Mouse (Mus musculus): Measurements from ENCODE around the gene Tceal3. TPM values are rescaled to one million over a fixed set of nuclear protein-coding genes. Genes with fewer than 3 reads are reported as not detected.
"Not testable (repeated sequence)": the region's sequence is repeated elsewhere in the genome, so short reads cannot be mapped to it uniquely, and the experiment has no call there.

Gene Tceal3
- not detected in 2 replicates for polyA plus RNA-seq (2012; ENCODE audit: insufficient read depth, insufficient read length, missing spikeins)

DNA sequence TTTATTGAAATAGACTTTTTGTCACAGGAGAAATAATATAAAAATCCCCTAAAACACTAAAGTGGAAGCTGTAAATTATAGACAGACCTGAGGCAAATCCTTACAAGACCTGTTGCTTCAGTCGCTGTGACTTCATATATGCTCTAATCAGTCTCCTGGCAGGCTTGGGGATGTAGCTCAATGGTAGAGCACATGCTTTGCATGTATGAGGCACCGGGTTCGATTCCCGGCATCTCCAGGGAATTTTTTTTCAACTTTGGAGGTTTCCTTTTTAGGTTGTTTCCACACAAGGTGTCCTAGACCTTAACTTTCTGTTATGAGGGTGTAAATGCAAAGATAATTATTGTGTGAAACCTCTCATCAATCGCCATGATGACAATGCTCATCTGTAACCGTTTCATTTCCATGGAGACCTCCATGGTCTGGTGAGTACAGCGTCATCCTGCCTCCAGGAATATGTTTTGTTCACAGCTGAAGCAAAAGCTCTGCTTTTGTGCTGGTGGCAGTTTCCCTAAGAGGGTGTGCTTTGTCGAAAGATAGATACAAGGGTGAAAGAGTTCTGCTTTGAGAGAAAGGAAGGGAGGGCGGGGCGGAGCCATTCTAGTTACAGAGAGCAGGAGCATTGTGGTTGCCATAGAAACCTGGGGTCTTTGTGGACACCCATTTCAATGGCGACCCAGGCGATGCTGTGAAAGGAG lies at the start of gene Tceal3:
TSS of gene Tceal3 (plus strand) at position 644 of the 698 bp plus-strand sequence.
- H3K4me1 ChIP-seq (ENCODE audit: control insufficient read depth, insufficient read depth, insufficient read length, low read length) = no peaks in the 10 kb centered on the region
- H3K27ac ChIP-seq (replicated peaks; ENCODE audit: low read depth, low read length) = no peak within 1 kb of the TSS
- H3K4me3 ChIP-seq (ENCODE audit: insufficient read depth, low read depth, low read length) = no peak within 1 kb of the TSS

GRCm38 (mm10) chrX:136543956-136544355 lies 46.7 kb upstream of the Tceal3 start, which contains the start of gene Kir3dl2:
Gene Kir3dl2, minus strand, starts transcription at chrX:136544056.
- H3K27ac ChIP-seq (replicated peaks; ENCODE audit: low read depth, low read length); H3K4me1 ChIP-seq (ENCODE audit: control insufficient read depth, insufficient read depth, insufficient read length, low read length); H3K4me3 ChIP-seq (ENCODE audit: insufficient read depth, low read depth, low read length): not testable (repeated sequence)

DNA sequence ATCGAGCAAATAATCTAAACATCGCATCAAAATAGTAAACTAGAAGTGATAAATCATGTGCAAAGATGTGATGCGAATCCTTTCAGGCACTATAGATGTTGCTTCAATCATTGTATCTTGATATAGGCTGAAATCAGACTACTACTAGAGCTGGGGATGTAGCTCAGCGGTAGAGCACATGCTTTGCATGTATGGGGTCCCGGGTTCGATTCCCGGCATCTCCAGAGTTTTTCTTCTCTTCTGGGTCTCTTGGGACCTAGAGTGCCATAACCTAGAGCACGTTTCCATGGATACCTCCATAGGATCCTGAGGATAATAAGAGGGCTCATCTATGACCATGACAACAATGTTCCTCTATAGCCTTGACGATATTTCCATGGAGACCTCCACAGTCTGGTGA lies 21.5 kb upstream of the Tceal3 start:
- H3K4me1 ChIP-seq (ENCODE audit: control insufficient read depth, insufficient read depth, insufficient read length, low read length); H3K4me3 ChIP-seq (ENCODE audit: insufficient read depth, low read depth, low read length); H3K27ac ChIP-seq (replicated peaks; ENCODE audit: low read depth, low read length): not testable (repeated sequence)

DNA sequence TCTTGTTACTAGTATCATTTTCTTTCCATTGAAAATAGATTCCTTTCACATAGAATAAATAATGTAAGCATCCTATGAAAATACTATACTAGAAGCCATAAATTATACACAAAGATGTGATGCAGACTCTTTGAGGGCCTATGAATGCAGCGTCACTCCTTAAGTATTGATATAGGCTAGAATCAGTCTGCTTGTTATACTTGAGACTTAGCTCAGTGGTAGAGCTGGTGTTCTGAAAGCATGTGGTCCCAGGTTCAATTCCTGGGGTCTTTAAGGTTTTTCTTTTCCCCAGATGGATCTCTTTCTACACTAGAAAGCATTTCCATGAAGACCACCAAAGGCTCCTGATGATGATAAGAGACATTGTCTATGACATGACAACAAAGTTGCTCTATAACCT lies 6.0 kb upstream of the Tceal3 start:
- H3K4me1 ChIP-seq (ENCODE audit: control insufficient read depth, insufficient read depth, insufficient read length, low read length) = no peaks in the 10 kb centered on the region
- H3K27ac ChIP-seq (replicated peaks; ENCODE audit: low read depth, low read length) = no peak overlapping the region
- no peak overlapping the region for H3K4me3 ChIP-seq (ENCODE audit: insufficient read depth, low read depth, low read length)

DNA sequence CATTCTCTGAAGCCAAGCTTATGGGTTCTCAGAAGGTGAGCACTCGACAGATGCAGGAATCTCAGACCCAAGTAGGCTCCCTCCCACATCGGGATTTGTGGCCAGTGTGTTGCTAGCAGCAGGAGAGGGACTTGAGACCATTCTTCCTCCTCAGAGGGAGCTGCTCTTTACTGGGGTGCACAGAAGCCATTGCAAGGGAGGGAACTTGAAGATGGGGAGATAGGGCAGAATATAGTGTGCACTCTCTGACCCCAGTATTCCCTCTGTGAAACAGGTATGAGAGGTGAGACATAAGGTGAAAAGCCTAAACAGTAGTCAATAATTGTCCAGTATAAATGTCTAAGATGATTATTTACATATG lies 235 bp downstream of the Tceal3 start:
- H3K27ac ChIP-seq (replicated peaks; ENCODE audit: low read depth, low read length) = no peak overlapping the region
- H3K4me3 ChIP-seq (ENCODE audit: insufficient read depth, low read depth, low read length) = no peak overlapping the region
- H3K4me1 ChIP-seq (ENCODE audit: control insufficient read depth, insufficient read depth, insufficient read length, low read length) = no peaks in the 10 kb centered on the region

DNA sequence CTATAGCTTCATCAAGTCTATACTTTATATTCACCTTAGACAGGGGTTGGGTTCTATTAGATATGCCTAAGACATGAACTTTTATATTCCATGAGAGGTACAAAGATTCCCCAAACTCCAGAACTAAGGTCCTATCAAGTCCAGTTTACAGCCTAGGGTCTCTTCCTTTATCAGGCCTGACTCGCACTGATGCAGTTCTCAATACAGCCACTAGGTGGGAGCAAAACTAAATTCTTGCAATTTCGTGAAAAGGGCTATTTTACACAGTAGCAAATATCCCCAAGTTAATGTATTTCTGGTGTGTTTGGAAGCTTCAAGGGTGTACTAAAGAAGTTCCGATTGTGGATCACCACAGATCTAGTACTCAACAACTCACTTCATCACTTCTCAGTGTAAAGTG lies 8.8 kb downstream of the Tceal3 start:
- H3K27ac ChIP-seq (replicated peaks; ENCODE audit: low read depth, low read length) = no peak overlapping the region
- no peaks in the 10 kb centered on the region for H3K4me1 ChIP-seq (ENCODE audit: control insufficient read depth, insufficient read depth, insufficient read length, low read length)
- H3K4me3 ChIP-seq (ENCODE audit: insufficient read depth, low read depth, low read length) = no peak overlapping the region

DNA sequence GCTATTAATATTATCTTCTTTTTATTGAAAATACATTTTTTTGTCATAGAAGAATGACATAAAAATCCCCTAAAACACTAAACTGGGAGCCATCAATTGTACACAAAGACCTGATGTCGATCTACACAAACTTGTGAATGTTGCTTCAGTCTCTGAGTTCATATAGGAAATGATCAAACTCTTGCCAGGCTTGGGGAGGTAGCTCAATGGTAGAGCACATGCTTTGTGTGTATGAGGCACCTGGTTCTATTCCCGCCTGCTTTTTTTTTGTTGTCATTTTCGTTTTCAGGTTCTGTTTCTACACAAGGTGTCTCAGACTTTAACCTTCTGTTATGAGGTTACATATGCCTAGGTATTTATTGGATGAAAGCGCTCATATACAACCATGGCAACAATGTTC lies 16.3 kb downstream of the Tceal3 start:
- no peak overlapping the region for H3K27ac ChIP-seq (replicated peaks; ENCODE audit: low read depth, low read length)
- no peaks in the 10 kb centered on the region for H3K4me1 ChIP-seq (ENCODE audit: control insufficient read depth, insufficient read depth, insufficient read length, low read length)
- no peak overlapping the region for H3K4me3 ChIP-seq (ENCODE audit: insufficient read depth, low read depth, low read length)

GRCm38 (mm10) chrX:136607395-136607794 lies 16.8 kb downstream of the Tceal3 start:
- H3K4me3 ChIP-seq (ENCODE audit: insufficient read depth, low read depth, low read length) = no peak overlapping the region
- no peaks in the 10 kb centered on the region for H3K4me1 ChIP-seq (ENCODE audit: control insufficient read depth, insufficient read depth, insufficient read length, low read length)
- no peak overlapping the region for H3K27ac ChIP-seq (replicated peaks; ENCODE audit: low read depth, low read length)

GRCm38 (mm10) chrX:136611346-136611745 lies 20.7 kb downstream of the Tceal3 start:
- H3K4me1 ChIP-seq (ENCODE audit: control insufficient read depth, insufficient read depth, insufficient read length, low read length) = no peaks in the 10 kb centered on the region
- H3K4me3 ChIP-seq (ENCODE audit: insufficient read depth, low read depth, low read length) = no peak overlapping the region
- H3K27ac ChIP-seq (replicated peaks; ENCODE audit: low read depth, low read length) = no peak overlapping the region

DNA sequence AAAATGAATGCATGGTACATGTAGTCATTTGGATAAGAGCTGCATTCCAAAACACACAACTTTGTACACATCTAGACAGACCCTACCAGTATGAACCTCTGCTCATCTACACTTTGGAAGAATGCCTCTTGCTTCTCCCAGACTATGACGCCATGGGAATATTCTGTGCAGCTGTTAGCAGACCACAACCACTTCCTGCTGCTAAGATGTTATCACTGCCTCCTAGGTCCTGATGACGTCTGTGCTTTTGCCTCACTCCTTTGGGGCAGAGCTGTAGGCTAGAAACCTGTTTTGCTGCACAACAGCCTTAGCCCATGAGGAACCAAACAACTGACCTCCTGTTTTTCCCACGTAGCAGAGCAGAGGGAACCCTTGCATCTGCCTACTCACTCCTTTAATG lies 25.2 kb downstream of the Tceal3 start:
- H3K27ac ChIP-seq (replicated peaks; ENCODE audit: low read depth, low read length); H3K4me1 ChIP-seq (ENCODE audit: control insufficient read depth, insufficient read depth, insufficient read length, low read length); H3K4me3 ChIP-seq (ENCODE audit: insufficient read depth, low read depth, low read length): not testable (repeated sequence)

DNA sequence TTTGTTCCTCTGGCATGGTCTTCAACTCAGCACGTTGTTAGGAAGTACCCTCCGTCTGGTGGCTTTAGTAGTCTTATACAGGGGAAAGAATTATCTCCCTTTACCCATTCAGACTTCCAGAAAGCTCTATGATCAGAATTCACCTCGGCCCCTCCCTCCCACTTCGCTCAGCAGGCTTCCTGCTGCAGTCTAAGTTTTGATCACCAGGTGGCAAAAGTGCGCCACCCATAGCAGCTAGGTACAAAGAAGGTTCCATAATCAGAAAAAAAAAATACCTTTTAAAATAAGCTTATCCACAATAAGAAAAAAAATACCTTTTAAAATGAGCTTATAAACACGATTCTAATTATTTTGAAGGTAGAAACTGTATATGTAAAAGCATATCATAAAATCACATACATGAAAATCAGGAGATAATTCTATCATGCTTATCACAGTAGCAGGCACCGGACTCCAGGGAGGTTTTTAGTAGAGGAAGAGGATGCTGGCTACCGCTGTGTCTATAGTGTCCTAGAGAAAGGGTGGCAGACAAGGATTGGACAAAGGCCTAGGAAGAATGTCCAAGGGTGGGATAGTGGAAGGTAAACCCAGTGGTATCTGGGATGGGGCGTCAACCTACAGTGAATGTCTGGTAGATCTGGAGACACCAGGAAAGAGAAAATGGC lies 34.4 kb downstream of the Tceal3 start:
- no peak overlapping the region for H3K4me3 ChIP-seq (ENCODE audit: insufficient read depth, low read depth, low read length)
- H3K27ac ChIP-seq (replicated peaks; ENCODE audit: low read depth, low read length) = no peak overlapping the region
- no peaks in the 10 kb centered on the region for H3K4me1 ChIP-seq (ENCODE audit: control insufficient read depth, insufficient read depth, insufficient read length, low read length)

- H3K27ac ChIP-seq (replicated peaks; ENCODE audit: low read depth, low read length) = no peak overlapping the region
- H3K4me3 ChIP-seq (ENCODE audit: insufficient read depth, low read depth, low read length) = no peak overlapping the region
- H3K4me1 ChIP-seq (ENCODE audit: control insufficient read depth, insufficient read depth, insufficient read length, low read length) = no peaks in the 10 kb centered on the region
Measured at GRCm38 (mm10) chrX:136625959-136626358, 35.3 kb downstream of the Tceal3 start.

GRCm38 (mm10) chrX:136635116-136635515 lies 44.5 kb downstream of the Tceal3 start:
- H3K4me1 ChIP-seq (ENCODE audit: control insufficient read depth, insufficient read depth, insufficient read length, low read length) = no peaks in the 10 kb centered on the region
- H3K4me3 ChIP-seq (ENCODE audit: insufficient read depth, low read depth, low read length) = no peak overlapping the region
- no peak overlapping the region for H3K27ac ChIP-seq (replicated peaks; ENCODE audit: low read depth, low read length)

GRCm38 (mm10) chrX:136639754-136640153 lies 49.1 kb downstream of the Tceal3 start:
- Histone ChIP-seq H3K4me1 (ENCODE audit: control insufficient read depth, insufficient read depth, insufficient read length, low read length) (no peaks in the 10 kb centered on the region), H3K4me3 (ENCODE audit: insufficient read depth, low read depth, low read length) (no peak overlapping the region), H3K27ac (replicated peaks; ENCODE audit: low read depth, low read length) (no peak overlapping the region)

GRCm38 (mm10) chrX:136645857-136646256 lies 55.2 kb downstream of the Tceal3 start:
- H3K4me1 ChIP-seq (ENCODE audit: control insufficient read depth, insufficient read depth, insufficient read length, low read length); H3K4me3 ChIP-seq (ENCODE audit: insufficient read depth, low read depth, low read length); H3K27ac ChIP-seq (replicated peaks; ENCODE audit: low read depth, low read length): not testable (repeated sequence)

DNA sequence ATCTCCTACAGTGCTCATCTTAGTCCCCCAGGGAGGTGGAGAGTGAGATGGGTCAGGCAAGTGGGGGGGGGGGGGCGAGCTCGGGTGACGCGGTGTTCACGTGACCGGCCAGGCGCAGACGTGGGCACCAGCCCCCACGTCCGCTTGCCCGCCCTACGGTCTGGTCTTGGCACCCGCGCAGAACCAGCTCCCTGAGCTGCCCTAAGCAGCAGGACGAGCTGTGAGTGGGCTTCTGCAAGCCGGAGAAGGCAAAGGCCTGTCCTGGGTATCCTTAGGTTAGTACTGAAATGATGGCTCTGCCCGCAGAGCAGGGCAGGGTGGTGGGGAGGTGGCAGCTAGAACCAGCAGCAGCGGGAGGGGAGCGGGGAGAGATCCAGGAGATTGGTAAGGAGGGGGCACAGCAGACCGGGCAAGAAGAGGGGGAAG lies 75.7 kb downstream of the Tceal3 start:
- no peak overlapping the region for H3K4me3 ChIP-seq (ENCODE audit: insufficient read depth, low read depth, low read length)

More for the DNA sequence above, 75.7 kb downstream of the Tceal3 start:
- no peak overlapping the region for H3K27ac ChIP-seq (replicated peaks; ENCODE audit: low read depth, low read length)
- H3K4me1 ChIP-seq (ENCODE audit: control insufficient read depth, insufficient read depth, insufficient read length, low read length) = no peaks in the 10 kb centered on the region

All from brown adipose tissue, adult 24 weeks (tissue).